Mouse (Mus musculus): ENCODE results near the gene Krcc1. TPM values are rescaled to one million over a fixed set of nuclear protein-coding genes. Genes with fewer than 3 reads are reported as not detected.
"Not testable (repeated sequence)": the region's sequence is repeated elsewhere in the genome, so short reads cannot be mapped to it uniquely, and the experiment has no call there.

Gene Krcc1
- polyA plus RNA-seq, 1 experiment from 2014 or later, result 47.0 TPM

GRCm38 (mm10) chr6:71330486-71330885, 59.0 kb downstream of the Krcc1 start:
- no peak for ATAC-seq

GRCm38 (mm10) chr6:71331491-71331890, 60.0 kb downstream of the Krcc1 start:
- H3K36me3 ChIP-seq (replicated peaks; ENCODE audit: insufficient read depth, low read length); ATAC-seq; DNase-seq; H3K4me1 ChIP-seq (ENCODE audit: insufficient read depth); H3K4me2 ChIP-seq (ENCODE audit: low read depth, low read length); H3K9ac ChIP-seq (replicated peaks); H3K4me3 ChIP-seq (ENCODE audit: low read depth, low read length); H3K9me3 ChIP-seq (ENCODE audit: low read length); H3K27ac ChIP-seq (ENCODE audit: low read depth); H3K27me3 ChIP-seq (ENCODE audit: insufficient read depth, low read length): not testable (repeated sequence)
- WGBS (ENCODE audit: insufficient replicate concordance), result 72% methylated on average over 1 of the region's 4 CpGs

More at GRCm38 (mm10) chr6:71330486-71330885, 59.0 kb downstream of the Krcc1 start:
- Histone ChIP-seq H3K4me1 (ENCODE audit: insufficient read depth) (no peaks in the 10 kb centered on the region), H3K36me3 (replicated peaks; ENCODE audit: insufficient read depth, low read length) (no peaks in the 10 kb centered on the region), H3K27ac (ENCODE audit: low read depth) (no peak overlapping the region), H3K9me3 (ENCODE audit: low read length) (no peaks in the 10 kb centered on the region), H3K9ac (replicated peaks) (no peak overlapping the region), H3K4me2 (ENCODE audit: low read depth, low read length) (no peak overlapping the region), H3K27me3 (ENCODE audit: insufficient read depth, low read length) (no peaks in the 10 kb centered on the region), H3K4me3 (ENCODE audit: low read depth, low read length) (no peak overlapping the region)
- WGBS (ENCODE audit: insufficient replicate concordance), result 76% methylated on average over 7 of the region's 7 CpGs
- TF ChIP-seq EP300 (IDR thresholded peaks at IDR 0.05; ENCODE audit: low read depth), result no peak
- TF ChIP-seq CTCF (IDR thresholded peaks at IDR 0.05; ENCODE audit: low read depth), result no peak
- DNase-seq, result no peak

GRCm38 (mm10) chr6:71332236-71332965, 60.9 kb downstream of the Krcc1 start:
- Histone ChIP-seq H3K4me1 (ENCODE audit: insufficient read depth) (no peaks in the 10 kb centered on the region), H3K27ac (ENCODE audit: low read depth) (no peak overlapping the region), H3K36me3 (replicated peaks; ENCODE audit: insufficient read depth, low read length) (no peaks in the 10 kb centered on the region), H3K27me3 (ENCODE audit: insufficient read depth, low read length) (no peaks in the 10 kb centered on the region), H3K9ac (replicated peaks) (no peak overlapping the region), H3K4me2 (ENCODE audit: low read depth, low read length) (no peak overlapping the region), H3K4me3 (ENCODE audit: low read depth, low read length) (no peak overlapping the region), H3K9me3 (ENCODE audit: low read length) (no peaks in the 10 kb centered on the region)
- WGBS (ENCODE audit: insufficient replicate concordance), result 73% methylated on average over 11 of the region's 11 CpGs
- DNase-seq, result no peak
- ATAC-seq, result no peak
- TF ChIP-seq EP300 (IDR thresholded peaks at IDR 0.05; ENCODE audit: low read depth) (no peak), CTCF (IDR thresholded peaks at IDR 0.05; ENCODE audit: low read depth) (no peak)

GRCm38 (mm10) chr6:71333031-71333430, 61.6 kb downstream of the Krcc1 start:
- Histone ChIP-seq H3K27me3 (ENCODE audit: insufficient read depth, low read length) (no peaks in the 10 kb centered on the region), H3K36me3 (replicated peaks; ENCODE audit: insufficient read depth, low read length) (no peaks in the 10 kb centered on the region), H3K9ac (replicated peaks) (no peak overlapping the region), H3K4me3 (ENCODE audit: low read depth, low read length) (no peak overlapping the region), H3K9me3 (ENCODE audit: low read length) (no peaks in the 10 kb centered on the region), H3K27ac (ENCODE audit: low read depth) (no peak overlapping the region), H3K4me1 (ENCODE audit: insufficient read depth) (no peaks in the 10 kb centered on the region), H3K4me2 (ENCODE audit: low read depth, low read length) (no peak overlapping the region)
- TF ChIP-seq EP300 (IDR thresholded peaks at IDR 0.05; ENCODE audit: low read depth) (no peak), CTCF (IDR thresholded peaks at IDR 0.05; ENCODE audit: low read depth) (no peak)
- WGBS (ENCODE audit: insufficient replicate concordance), result 80% methylated on average over 3 of the region's 3 CpGs
- no peak for ATAC-seq
- no peak for DNase-seq

- Histone ChIP-seq H3K9me3 (ENCODE audit: low read length) (no peaks in the 10 kb centered on the region), H3K4me2 (ENCODE audit: low read depth, low read length) (no peak overlapping the region), H3K27me3 (ENCODE audit: insufficient read depth, low read length) (no peaks in the 10 kb centered on the region), H3K27ac (ENCODE audit: low read depth) (no peak overlapping the region), H3K36me3 (replicated peaks; ENCODE audit: insufficient read depth, low read length) (no peaks in the 10 kb centered on the region), H3K4me3 (ENCODE audit: low read depth, low read length) (no peak overlapping the region), H3K4me1 (ENCODE audit: insufficient read depth) (no peaks in the 10 kb centered on the region), H3K9ac (replicated peaks) (no peak overlapping the region)
- 81% methylated on average over 11 of the region's 11 CpGs for WGBS (ENCODE audit: insufficient replicate concordance)
- DNase-seq, result no peak
- no peak for TF ChIP-seq EP300 (IDR thresholded peaks at IDR 0.05; ENCODE audit: low read depth)
- no peak for TF ChIP-seq CTCF (IDR thresholded peaks at IDR 0.05; ENCODE audit: low read depth)
- no peak for ATAC-seq
These were observed 62.2 kb downstream of the Krcc1 start for GRCm38 (mm10) chr6:71333578-71334273.

Small RNAs within 50 kb of the gene (microRNA-seq; reads per million reads assigned to microRNA genes)
- 15.8 reads per million, percentile 24 among the genes with 10 or more reads in this experiment for gene Mir8112

Other genes starting within 250 kb of the Krcc1 start
- 35.4 and 35.8 TPM in 2 replicates for gene Thnsl2, start 127.2 kb upstream of the Krcc1 start, polyA plus RNA-seq (2015; fragmentation: Nextera tagmentation; extraction: Ambion mirVana)
- gene Fabp1, start 71.8 kb upstream of the Krcc1 start, polyA plus RNA-seq (2015; fragmentation: Nextera tagmentation; extraction: Ambion mirVana), result 6,645 and 7,607 TPM in 2 replicates
- 0.22 and 0.59 TPM in 2 replicates for gene Smyd1, start 50.6 kb downstream of the Krcc1 start, polyA plus RNA-seq (2015; fragmentation: Nextera tagmentation; extraction: Ambion mirVana)
- gene Cd8b1, start 51.1 kb downstream of the Krcc1 start, polyA plus RNA-seq (2015; fragmentation: Nextera tagmentation; extraction: Ambion mirVana), result 0.09 TPM in 1 of 2 replicates, not detected in the other
- 0.04 TPM in 1 of 2 replicates, not detected in the other for gene Cd8a, start 101.8 kb downstream of the Krcc1 start, polyA plus RNA-seq (2015; fragmentation: Nextera tagmentation; extraction: Ambion mirVana)
- 6.3 and 6.6 TPM in 2 replicates for gene Rmnd5a, start 169.0 kb downstream of the Krcc1 start, polyA plus RNA-seq (2015; fragmentation: Nextera tagmentation; extraction: Ambion mirVana)
- 24.0 and 28.0 TPM in 2 replicates for gene Rnf103, start 222.2 kb downstream of the Krcc1 start, polyA plus RNA-seq (2015; fragmentation: Nextera tagmentation; extraction: Ambion mirVana)